Mouse (Mus musculus): ENCODE measurements at regions not wholly inside any gene's neighbourhood (a gene's known extent, or its start where the extent isn't known, plus 50 kb on each side); places are given as distances from the start of the nearest gene placed in this dataset.
A peak's percentile ranks its signal among the peaks of the same experiment; 100 is the strongest.

DNA sequence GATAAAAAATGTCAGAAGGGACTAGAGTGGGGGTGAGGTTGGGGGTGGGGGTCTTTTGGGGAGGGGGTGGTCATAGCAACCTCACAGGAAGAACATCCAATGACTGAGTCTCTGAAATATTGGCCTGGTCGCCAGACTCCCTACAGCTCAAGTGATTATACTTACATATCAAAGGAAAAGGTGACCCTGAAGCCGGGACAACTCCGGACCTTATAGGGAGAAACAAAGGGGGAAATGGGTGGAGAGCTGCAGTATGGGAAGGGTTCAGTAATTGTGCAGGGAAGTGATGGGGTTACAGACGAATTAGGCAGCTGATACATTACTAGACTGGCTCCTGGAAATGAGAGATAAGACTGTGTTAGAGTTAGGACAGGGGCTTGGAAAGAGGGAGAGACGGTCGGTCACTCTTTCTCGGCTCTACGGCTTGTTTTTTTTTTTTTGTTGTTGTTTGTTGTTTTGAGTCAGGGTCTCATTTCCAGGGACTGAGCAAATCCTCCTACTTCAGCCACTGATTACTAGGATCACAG lies 130.2 kb upstream of the Map3k1 start:
- ATAC-seq (replicated peaks; ENCODE audit: poor library complexity, severe bottlenecking) = no peak

DNA sequence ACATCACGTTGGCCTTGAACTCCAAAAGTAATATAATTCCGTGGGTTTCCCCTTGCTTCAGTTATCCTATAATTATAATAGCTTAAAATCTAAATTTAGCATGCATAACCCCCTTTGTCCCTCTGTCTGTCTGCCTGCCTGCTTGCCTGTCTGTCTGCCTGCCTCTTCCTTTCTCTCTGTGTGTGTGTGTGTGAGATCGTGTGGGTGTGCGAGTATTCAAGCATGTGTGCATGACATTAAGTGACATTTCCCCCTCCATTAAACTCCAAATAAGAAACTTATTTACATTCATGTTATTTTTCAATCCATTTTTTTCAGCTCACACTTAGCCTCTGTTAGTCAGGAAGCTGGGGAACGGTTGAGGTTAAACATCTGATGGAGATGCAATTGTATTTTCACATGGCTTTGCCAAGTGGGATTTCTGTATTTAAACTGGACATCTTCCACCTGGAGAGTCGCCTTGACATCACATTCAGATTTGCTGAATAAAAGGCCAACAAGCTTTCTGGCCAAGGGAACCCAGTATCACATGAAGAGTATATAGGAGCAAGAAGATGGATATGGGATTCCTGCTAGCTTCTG lies 130.8 kb upstream of the Map3k1 start:
- no peak for ATAC-seq (replicated peaks; ENCODE audit: poor library complexity, severe bottlenecking)

DNA sequence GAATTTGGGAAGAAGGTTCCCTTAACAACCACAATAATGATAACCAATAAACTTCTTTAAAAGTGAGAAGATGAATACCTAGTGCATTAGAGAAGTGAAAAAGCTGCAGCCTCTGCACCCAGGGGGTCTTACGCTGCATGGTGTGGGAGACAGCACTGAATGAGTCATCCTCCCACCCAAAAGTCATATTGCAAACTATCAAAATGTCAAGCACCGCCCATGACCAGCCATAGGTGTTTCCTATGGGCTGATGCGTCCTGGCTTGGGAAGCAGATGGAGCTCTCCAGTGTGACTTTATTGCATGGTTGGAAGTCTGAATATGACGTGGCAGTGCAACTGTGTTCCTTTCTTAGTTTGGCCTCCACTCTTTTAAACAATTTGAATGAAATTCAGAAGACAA lies 131.5 kb upstream of the Map3k1 start:
- ATAC-seq (replicated peaks; ENCODE audit: poor library complexity, severe bottlenecking) = no peak

DNA sequence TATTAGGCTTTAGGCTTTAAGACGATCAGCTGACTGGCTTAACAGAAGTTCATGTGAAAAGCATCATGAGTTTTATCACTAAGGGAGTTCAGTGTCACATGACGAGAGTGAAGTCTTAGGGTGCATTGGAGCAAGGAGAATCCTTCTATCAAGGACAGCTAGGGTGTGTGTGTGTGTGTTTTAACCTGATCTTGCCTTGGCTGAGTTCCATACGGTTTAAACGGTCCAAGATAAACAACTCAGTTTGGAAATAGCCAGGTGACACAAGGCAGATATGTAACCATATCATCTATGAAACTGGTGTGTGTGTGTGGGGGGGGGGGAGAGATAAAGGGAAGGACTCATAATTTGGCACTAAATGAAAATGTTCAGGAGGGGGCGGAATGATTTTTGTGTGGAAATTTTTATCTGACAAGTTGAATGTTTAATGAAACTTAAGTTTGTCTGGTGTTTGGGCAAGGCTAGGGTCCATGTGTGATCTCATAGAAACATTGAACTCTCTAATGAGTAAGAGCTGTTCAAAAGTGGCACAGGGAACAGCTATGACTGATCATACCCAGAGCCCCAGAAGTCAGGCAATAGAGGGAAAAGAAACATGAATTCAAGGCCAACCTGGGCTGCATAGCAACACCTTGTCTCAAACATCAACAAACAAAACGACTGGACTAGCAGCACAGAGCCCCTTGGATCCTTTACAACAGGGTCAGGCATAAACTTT lies 132.2 kb upstream of the Map3k1 start:
- ATAC-seq (replicated peaks; ENCODE audit: poor library complexity, severe bottlenecking) = no peak

DNA sequence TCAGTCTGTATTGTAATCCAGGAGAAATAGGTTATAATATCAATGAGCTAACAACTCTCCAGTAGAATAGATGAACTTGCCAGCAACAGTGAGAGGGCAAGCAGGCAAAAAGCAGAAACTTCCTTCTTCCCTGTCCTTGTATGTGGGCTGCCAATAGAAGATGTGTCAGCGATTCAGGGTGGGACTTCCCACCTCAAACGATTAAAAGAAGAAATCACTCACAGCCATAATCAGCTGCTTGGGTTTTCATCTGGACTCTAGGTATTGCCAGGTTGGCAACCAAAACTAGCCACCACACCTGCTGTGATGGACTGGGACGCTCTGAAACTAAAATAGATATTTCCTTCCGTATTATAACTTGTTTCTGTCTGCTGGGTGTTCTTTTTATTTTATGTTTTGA lies 133.2 kb upstream of the Map3k1 start:
- no peak for ATAC-seq (replicated peaks; ENCODE audit: poor library complexity, severe bottlenecking)

DNA sequence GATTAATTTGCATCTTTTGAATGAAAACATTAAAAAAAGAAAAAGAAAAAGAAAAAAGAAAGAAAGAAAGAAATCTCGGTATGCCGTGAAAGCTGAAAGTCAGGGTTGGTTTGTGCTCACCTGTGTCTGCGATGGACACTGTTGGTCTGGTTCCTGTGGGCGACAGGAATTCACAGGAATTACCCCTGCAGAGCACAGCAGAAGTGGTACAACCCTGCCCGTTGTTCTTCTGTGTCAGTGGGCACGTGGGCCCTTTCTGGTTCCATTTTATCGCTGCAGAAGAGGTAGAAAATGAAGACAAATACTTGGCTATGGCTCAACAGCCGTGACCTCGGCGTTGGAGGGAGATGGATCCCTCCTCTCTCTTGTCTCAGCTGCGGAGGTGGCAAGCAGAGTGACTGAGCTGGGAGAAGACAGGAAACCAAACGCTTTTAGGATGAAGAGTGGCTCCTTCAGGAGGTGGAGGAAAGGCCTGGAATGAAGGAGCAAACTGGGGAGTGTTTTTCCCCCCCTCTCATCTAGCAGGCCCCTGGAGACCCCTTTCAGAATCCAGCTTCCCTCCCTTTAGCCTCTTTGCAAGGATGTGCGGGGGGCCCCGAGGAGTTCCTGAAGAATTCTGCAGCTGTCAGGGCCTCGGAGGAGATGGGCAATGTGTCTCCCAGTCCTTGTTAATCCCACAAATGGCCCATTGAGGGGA lies 134.7 kb upstream of the Map3k1 start:
- ATAC-seq (replicated peaks; ENCODE audit: poor library complexity, severe bottlenecking) = no peak

DNA sequence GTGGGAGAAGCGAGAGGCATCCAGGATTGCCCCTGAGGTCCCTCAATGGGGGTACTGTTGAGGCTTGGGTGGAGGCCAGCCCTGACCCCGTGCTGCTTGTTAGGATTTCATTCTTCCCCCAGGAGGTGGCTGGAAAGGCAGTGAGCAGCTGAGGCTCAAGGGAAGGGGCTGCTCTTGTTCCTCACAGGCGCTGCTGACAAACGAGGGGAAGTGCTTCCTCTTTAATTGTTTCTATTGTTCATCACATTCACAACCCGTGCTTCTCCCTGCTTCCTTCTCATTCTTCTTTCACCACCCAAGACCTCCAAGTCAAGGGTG lies 135.3 kb upstream of the Map3k1 start:
- ATAC-seq (replicated peaks; ENCODE audit: poor library complexity, severe bottlenecking) = peak; percentile 85

DNA sequence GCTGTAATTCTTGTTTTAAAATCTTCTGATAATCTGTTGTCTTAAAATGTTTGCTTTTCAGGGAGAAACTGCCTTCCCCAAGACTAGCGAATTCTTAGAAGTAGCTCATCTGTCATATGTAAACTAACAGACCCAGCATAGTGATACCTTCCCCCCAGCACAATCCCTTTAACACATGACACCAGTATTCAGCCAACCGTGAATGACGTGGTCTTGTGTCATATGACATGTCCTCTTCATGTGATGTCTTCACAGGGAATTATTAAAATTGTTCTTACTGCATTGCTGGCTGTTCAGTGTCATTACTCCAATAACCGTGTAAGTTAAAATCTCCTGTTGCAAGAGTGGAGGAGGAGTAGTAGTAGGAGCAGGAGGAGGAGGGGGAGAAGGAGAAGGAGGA lies 137.5 kb upstream of the Map3k1 start:
- ATAC-seq (replicated peaks; ENCODE audit: poor library complexity, severe bottlenecking) = no peak

DNA sequence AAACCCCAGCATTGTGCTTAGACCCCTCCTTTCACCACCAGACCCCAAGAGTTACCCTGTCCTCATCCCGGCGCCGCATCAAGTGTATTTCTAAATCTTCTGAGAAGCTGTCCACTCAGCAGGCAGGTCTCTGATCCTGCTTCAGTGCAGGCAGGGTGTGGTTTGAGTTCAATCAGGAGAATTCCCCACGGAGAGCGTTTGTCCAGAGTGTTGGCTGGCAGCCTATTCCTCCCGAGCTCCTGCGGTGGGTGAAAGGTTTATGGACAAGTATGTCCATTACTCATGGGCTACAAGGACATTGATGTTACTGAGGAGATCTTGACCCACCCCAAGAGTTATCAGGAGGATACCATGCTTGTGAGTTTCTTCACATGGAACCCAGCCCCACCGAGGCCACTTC lies 138.0 kb upstream of the Map3k1 start:
- no peak for ATAC-seq (replicated peaks; ENCODE audit: poor library complexity, severe bottlenecking)

DNA sequence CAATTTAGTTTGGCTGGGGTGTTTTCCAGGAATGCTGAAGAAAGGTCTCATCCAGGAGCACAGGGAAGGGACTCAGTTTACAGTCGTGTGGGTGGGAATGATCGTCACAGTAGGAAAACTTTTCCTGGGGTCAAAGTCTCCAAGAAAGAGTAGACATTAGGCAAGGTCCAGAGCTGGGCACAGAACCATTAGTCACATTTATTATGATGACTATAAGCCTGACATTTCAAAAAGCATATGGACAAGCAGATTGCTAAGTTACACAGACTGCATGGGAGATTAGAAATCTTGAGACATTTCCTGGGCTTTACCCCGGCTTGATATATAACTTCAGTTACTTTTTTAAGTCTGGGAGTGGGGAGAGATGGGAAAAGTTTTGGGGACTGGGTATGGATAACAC lies 139.6 kb upstream of the Map3k1 start:
- ATAC-seq (replicated peaks; ENCODE audit: poor library complexity, severe bottlenecking) = no peak

DNA sequence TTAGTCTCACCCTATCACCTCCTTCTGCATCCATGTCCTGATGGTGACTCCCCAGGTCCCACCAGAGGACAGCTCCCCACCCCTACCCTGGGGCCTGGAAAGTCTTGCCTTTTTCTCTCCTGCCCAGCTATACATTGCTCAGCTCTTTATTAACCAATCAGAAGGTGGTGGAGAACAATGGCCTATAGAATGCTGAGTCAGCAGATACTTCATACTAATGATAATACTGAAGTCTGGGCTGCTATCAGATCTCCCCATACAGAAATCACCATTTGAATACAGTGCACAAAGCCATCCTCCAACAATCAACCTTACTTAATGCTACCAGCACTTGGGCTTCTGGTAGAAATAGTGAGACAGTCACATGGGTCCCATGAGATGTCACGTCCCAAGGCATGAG lies 141.2 kb upstream of the Map3k1 start:
- ATAC-seq (replicated peaks; ENCODE audit: poor library complexity, severe bottlenecking) = no peak

DNA sequence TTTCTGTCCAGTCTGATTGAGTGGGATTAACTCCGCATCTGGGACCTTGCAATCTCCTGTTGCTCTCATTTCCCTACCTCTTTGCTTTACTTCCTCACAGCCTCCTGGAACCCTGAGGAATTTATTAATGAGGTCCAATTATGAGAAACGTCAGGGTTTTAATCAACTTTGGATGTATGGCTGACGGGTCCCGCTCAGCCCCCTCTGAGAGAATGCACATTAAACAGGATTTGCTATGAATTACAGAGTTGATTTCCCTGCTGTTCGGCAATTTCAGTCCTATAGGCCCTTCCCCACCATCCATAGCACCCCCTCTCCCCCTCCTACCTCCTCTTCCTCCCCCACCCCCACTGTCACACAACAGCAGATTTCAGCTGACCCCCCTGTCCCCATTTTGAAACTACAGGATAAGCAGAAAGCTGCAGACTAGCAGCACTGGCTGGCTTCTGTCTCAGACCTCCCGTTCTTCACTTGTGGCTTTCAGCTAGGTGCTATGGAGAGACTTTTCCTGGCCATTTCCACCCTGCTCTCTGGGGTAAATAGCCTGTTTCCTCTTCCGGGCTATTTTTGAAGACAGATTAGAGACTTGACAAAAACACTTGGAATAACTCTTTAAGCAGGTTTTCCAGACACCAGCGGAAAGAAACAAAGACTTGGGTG lies 145.2 kb upstream of the Map3k1 start:
- ATAC-seq (replicated peaks; ENCODE audit: poor library complexity, severe bottlenecking) = no peak

DNA sequence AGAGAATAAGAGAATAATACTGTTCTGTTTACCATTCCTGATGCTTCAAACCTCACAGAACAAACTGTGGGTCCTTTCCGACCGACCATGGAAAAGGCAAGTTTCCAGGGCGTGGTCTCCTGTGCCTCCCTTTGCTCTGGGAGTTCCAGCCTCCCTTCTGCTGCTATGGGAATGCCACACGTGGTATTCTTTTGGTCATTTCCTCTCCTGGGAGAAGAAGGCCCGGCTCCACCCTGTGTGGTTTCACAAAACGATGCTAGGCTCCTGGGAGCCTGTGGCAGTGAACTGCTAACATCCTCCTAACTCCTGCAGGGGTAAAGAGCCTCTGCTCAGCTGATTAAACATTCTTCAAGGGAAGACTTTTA lies 145.7 kb upstream of the Map3k1 start:
- ATAC-seq (replicated peaks; ENCODE audit: poor library complexity, severe bottlenecking) = no peak; the same call in 1 of the 2 replicates

DNA sequence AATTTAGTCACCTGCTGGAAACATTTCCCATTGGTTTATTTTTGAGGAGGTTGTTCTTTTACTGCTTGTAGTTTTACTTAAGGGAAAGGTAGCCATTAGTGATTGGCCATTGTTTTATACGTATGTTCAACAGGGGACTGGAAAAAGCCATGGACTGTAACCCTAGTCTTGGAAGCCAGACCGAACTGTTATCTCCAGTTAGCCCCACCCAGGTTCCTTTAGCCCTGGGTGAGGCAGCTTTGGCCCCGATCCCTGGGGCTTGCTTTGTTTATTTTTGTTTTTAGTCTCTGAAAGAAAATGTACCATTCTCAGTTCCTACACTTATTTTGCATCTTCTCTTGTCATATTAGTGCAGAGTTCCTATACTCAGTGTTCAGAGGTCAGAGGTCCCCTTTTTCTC lies 148.3 kb upstream of the Map3k1 start:
- no peak for ATAC-seq (replicated peaks; ENCODE audit: poor library complexity, severe bottlenecking)

DNA sequence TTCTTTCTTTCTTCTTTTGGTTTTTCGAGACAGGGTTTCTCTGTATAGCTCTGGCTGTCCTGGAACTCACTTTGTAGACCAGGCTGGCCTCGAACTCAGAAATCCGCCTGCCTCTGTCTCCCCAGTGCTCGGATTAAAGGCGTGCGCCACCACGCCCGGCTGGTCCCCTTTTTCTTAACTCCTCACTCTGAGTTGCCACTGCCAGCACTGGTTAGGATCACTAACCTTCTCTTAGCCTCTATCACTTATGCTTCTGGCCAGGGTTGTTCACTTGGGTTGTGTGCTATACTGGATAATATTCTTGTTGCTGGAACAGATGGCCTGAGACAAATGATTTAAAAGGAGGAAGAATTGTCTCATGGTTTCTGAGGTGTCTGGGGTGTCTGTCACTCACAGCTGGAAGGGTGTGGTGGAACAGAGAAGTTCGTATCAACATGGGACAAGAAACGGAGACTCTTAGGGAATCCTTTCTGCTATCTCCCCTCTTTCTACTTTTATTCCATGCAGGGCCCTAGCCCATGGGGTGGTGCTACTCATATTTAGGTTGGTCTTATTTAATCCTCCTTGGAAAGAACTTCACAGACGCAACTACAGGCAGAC lies 149.0 kb upstream of the Map3k1 start:
- ATAC-seq (replicated peaks; ENCODE audit: poor library complexity, severe bottlenecking) = no peak

DNA sequence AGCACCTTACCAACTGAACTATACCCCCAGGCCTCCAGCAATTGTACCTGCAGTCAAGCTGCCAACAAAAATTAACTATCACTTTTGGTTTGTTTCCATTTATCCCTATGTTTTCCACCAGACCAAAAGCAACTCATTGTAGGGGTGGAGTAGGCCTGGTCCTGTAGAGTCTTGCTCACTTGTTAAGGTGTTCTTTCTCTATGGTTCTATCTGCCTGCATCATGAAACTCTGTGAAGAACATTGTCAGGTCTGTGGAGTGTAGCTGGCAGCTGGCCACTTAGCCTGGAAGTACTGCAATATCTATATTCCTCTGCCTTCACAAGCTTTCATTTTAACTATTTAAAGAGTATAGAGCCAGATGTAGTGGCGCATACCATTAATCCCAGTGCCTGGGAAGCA lies 149.6 kb upstream of the Map3k1 start:
- ATAC-seq (replicated peaks; ENCODE audit: poor library complexity, severe bottlenecking) = no peak

DNA sequence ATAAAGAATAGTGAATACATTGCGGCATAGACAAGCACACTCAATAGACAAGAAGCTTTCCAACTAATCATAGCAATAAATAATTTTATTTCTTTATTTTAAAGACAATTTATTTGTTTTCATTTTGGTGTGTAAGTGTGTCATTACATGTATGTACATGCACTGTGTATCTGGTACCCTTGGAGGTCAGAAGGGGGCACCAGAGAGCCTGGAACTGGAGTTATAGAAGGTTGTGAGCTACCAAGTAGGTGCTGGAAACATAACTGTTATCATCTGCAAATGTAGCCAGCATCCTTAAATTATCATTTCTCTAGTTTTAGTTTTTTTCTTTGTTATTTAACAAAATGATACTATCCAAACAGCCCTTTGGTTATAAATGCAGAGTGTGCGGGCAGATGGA lies 151.2 kb upstream of the Map3k1 start:
- ATAC-seq (replicated peaks; ENCODE audit: poor library complexity, severe bottlenecking) = no peak

DNA sequence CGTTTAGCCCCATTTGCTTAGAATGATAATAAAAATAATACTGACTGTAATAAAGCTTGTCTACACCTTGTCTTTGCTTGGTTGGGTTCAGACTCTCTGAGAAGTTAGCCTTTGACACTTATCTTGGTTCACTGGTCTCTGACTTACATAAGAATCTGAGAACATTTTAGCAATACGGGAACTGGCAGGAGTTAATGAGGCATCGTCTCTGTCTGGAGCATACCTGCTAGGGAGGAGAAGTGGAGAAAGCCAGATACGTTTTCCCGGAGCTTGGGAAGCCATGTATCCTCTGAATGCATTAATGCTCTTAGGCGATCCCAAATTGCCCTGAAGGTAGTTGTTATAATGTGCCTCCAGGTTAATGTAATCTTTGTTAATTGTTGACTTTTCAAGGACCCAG lies 152.6 kb upstream of the Map3k1 start:
- ATAC-seq (replicated peaks; ENCODE audit: poor library complexity, severe bottlenecking) = no peak

DNA sequence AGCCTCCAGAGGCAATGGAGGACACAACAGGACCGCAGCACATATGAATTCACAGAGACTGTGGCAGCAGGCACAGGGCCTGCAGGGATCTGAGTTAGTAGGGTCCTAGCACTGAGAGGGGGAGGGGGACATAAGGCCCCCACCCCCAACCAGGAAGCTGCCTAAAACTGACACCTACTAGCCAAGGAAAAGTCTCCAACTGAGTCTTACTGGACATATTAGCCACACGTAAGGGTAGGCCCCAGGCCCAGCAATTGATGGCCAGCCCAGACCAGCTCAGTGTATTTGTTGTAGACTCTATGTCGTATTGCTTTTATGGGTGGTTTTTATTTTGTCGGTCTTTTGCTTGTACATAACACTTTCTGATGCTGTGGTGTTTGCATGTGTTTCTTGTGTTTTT lies 153.4 kb upstream of the Map3k1 start:
- ATAC-seq (replicated peaks; ENCODE audit: poor library complexity, severe bottlenecking) = no peak

DNA sequence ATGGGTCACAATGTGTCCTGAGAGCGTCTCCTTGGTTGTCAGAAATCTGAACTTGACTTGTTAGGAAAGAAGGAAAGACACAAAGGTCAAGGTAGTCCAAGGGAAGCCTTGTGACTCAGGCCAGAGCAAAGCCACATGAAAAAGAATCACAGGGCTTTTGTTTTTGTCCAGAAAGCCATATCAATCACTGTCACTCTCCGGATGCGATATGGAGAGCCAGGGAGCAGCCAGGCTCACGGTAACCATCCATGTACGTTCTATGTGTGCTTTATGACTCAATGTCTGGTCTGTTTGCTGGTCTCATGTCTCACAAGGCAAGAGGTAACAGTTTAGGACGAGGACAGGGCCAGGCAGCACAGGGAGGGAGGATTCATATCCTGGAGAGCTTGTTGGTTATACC lies 157.3 kb upstream of the Map3k1 start:
- ATAC-seq (replicated peaks; ENCODE audit: poor library complexity, severe bottlenecking) = no peak

DNA sequence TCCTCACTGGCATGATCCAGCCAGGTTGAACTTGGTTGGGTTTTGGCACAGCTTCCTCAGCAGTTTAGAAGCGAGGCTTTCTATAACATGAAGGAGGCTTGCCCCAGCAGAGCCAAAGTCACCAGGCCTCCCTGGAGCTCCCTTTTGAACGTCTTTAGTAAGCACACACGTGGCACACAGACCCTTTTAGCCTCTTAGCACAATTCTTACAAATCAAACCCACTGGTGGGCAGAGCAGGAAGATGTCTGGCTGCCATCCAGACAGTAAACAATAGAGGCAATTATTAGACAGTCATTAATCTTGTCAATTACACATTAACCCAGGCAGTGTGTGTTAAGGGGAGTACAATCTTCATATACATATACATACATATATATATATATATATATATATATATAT lies 157.8 kb upstream of the Map3k1 start:
- no peak for ATAC-seq (replicated peaks; ENCODE audit: poor library complexity, severe bottlenecking)

Data from granulocyte monocyte progenitor cell, adult 5-6 weeks (primary cell).